Mouse (Mus musculus) regulatory T cell (primary cell): ENCODE measurements around the gene Shc2.

Experiments
- in situ Hi-C: fragments of 300-600 bp; cut with MboI, MseI; formaldehyde crosslinking; loops from one replicate; pipeline ENCODE4 v1.15.1; 2025; ENCODE audit warnings: high pct_unique_total_duplicates

Shc2 gene

GRCm38 (mm10) chr10:79668771-79669575, 31.3 kb upstream of the Shc2 start, which contains the start of gene Tpgs1:
TSS of gene Tpgs1 (plus strand) at chr10:79669369.
- in situ Hi-C loops, result no loop called here

- in situ Hi-C loops, result no loop called here
These were observed 30.4 kb upstream of the Shc2 start for GRCm38 (mm10) chr10:79668076-79668475.

- in situ Hi-C loops, result no loop called here
These were observed 28.8 kb upstream of the Shc2 start for GRCm38 (mm10) chr10:79666493-79666892.

GRCm38 (mm10) chr10:79665051-79665450, 27.3 kb upstream of the Shc2 start:
- in situ Hi-C loops, result no loop called here

GRCm38 (mm10) chr10:79664131-79664665, 26.5 kb upstream of the Shc2 start, which contains the start of gene Madcam1:
TSS of gene Madcam1 (plus strand) at chr10:79664559.
- in situ Hi-C loops, result no loop called here

- in situ Hi-C loops, result no loop called here
These were observed 24.1 kb upstream of the Shc2 start for GRCm38 (mm10) chr10:79661861-79662260.

GRCm38 (mm10) chr10:79660298-79660697, 22.6 kb upstream of the Shc2 start:
- in situ Hi-C loops, result no loop called here

GRCm38 (mm10) chr10:79658829-79659228, 21.1 kb upstream of the Shc2 start:
- in situ Hi-C loops, result no loop called here

GRCm38 (mm10) chr10:79654946-79655395, 17.3 kb upstream of the Shc2 start:
- in situ Hi-C loops, result no loop called here

GRCm38 (mm10) chr10:79652789-79653188, 15.1 kb upstream of the Shc2 start:
- in situ Hi-C loops, result no loop called here

GRCm38 (mm10) chr10:79649070-79649751, 11.5 kb upstream of the Shc2 start:
- in situ Hi-C loops, result no loop called here

- in situ Hi-C loops, result no loop called here
These were observed 8.0 kb upstream of the Shc2 start, which contains the start of gene Odf3l2 for GRCm38 (mm10) chr10:79645711-79646110. TSS of gene Odf3l2 (minus strand) at chr10:79645738.

- in situ Hi-C loops, result no loop called here
These were observed 927 bp upstream of the Shc2 start for GRCm38 (mm10) chr10:79638486-79639204.

GRCm38 (mm10) chr10:79636287-79636686, 1.4 kb downstream of the Shc2 start:
- in situ Hi-C loops, result no loop called here

- in situ Hi-C loops, result no loop called here
These were observed 4.5 kb downstream of the Shc2 start for GRCm38 (mm10) chr10:79633006-79633777.

GRCm38 (mm10) chr10:79631432-79631831, 6.3 kb downstream of the Shc2 start:
- in situ Hi-C loops, result no loop called here

GRCm38 (mm10) chr10:79628377-79628776, 9.3 kb downstream of the Shc2 start:
- in situ Hi-C loops, result no loop called here

- in situ Hi-C loops, result no loop called here
These were observed 11.6 kb downstream of the Shc2 start for GRCm38 (mm10) chr10:79626156-79626555.

GRCm38 (mm10) chr10:79625398-79625797, 12.3 kb downstream of the Shc2 start:
- in situ Hi-C loops, result no loop called here

- in situ Hi-C loops, result no loop called here
These were observed 13.8 kb downstream of the Shc2 start for GRCm38 (mm10) chr10:79623950-79624349.

- in situ Hi-C loops, result no loop called here
These were observed 21.3 kb downstream of the Shc2 start for GRCm38 (mm10) chr10:79616376-79616775.
